Mouse (Mus musculus) liver, adult 2 months (tissue): ENCODE results near the gene Rdx. TPM values are rescaled to one million over a fixed set of nuclear protein-coding genes. Genes with fewer than 3 reads are reported as not detected.

ENCODE experiments used
- DNase-seq: peaks from one replicate; pipeline ENCODE4 v3.0.0-alpha.2; 2011; ENCODE audit warnings: low read depth, low spot score; ENCODE audit errors: extremely low read depth
- H3K27ac ChIP-seq: fragments of 200-500 bp; replicated peaks from 2 replicates; pipeline ENCODE4 v1.5.1; 2012; ENCODE audit warnings: low read depth, mild to moderate bottlenecking, control low read depth, inconsistent platforms, low read length; ENCODE audit not compliant: insufficient read depth
- H3K27me3 ChIP-seq: fragments of 200-500 bp; 2 replicates; pipeline ENCODE4 v1.6.1; 2012; ENCODE audit warnings: mild to moderate bottlenecking, moderate library complexity, low read length, inconsistent platforms; ENCODE audit not compliant: control insufficient read depth, insufficient read depth
- H3K36me3 ChIP-seq: fragments of 200-500 bp; 2 replicates; pipeline ENCODE4 v1.6.1; 2012; ENCODE audit warnings: low read length, inconsistent platforms; ENCODE audit not compliant: control insufficient read depth, insufficient read depth
- H3K4me1 ChIP-seq: fragments of 200-500 bp; 2 replicates; pipeline ENCODE4 v1.6.1; 2011; ENCODE audit warnings: low read length; ENCODE audit not compliant: control insufficient read depth, insufficient read depth
- H3K4me3 ChIP-seq: fragments of 200-500 bp; 2 replicates; pipeline ENCODE4 v1.5.1; 2011; ENCODE audit warnings: low read depth, mild to moderate bottlenecking, control low read depth, low read length, moderate library complexity; ENCODE audit not compliant: insufficient read depth
- H3K79me2 ChIP-seq: fragments of 200-500 bp; 2 replicates; pipeline ENCODE4 v1.6.1; 2012; ENCODE audit warnings: inconsistent platforms, mild to moderate bottlenecking, low read length, moderate library complexity; ENCODE audit not compliant: control insufficient read depth, insufficient read depth
- H3K9ac ChIP-seq: fragments of 200-500 bp; 2 replicates; pipeline ENCODE4 v1.6.1; 2012; ENCODE audit warnings: low read depth, mild to moderate bottlenecking, control low read depth, inconsistent platforms, low read length
- CTCF ChIP-seq: fragments of 200-500 bp; IDR thresholded peaks from 2 replicates; pipeline ENCODE4 v1.5.1; 2011; ENCODE audit warnings: low read depth, low read length, control low read depth
- POLR2A ChIP-seq: fragments of 200-500 bp; IDR thresholded peaks from 2 replicates; pipeline ENCODE4 v1.6.1; 2011; ENCODE audit warnings: low read length, control low read depth; ENCODE audit not compliant: insufficient read depth; ENCODE audit errors: extremely low read depth
- WGBS: fragments of 180-500 bp; shearing (Covaris S2); methylation state at CpG from one replicate; pipeline ENCODE4 v1.1.7; 2018; 5-methylcytosine and 5-hydroxymethylcytosine counted together
- polyA plus RNA-seq: library from polyadenylated mRNA; depleted of rRNA; stranded (reverse); fragments of >200 nt; gene quantifications from 2 replicates; pipeline ENCODE4 v1.2.3, GENCODE M21; 2012
- total RNA-seq: library from RNA; depleted of rRNA; stranded (reverse); fragments of >200 nt; gene quantifications from 2 replicates; pipeline ENCODE4 v1.2.3, GENCODE M21; 2014

Gene Rdx
- total and polyA plus RNA-seq, 2 experiments, result 30.5 to 167 TPM

DNA sequence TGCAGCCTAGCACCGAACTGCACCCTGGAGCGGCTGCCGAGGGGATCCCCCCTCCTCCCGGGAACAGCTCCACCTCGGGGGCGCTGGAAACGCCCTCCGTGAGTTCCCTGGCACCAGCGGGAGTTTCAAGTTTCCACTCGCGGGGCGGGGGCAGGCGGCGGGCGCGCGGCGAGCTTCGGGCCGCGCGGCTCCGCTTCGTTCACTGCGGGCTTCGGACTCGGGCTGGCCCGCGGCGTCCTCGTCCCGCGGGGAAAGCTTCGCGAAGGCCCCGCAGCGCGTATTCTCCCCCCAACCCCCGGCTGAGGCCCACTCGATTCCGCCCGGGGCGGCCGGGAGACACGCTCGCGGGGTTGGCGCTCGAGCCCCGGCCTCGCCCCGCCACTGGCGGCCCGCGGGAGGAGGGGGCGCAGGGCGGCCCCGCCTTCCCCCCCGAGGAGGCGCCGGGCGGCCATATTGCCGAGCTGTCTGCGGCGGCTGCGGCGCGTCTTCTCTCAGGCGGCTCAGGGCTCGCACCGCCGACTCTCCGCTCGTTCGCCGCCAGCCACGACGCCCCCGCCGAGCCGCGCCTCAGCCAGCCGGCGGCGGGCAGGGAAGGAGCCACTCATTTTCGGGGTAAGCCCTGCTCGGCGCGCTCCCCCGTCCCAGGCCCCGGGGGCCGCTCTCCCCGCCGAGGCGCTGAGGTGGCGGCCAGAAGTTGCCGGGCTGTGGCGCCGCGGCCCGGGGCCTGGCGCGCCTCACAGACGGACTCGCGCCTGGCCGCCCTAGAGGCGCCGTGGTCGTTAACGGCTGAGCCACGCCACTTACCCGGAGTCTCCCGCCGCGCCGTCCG, 1.1 kb downstream of the Rdx start:
- H3K4me3 ChIP-seq, result peak overlapping the region; percentile 91
- peak overlapping the region; percentile 99 for H3K9ac ChIP-seq
- TF ChIP-seq POLR2A (peak; percentile 51; the same call in 1 of the 2 replicates), CTCF (no peak)
- H3K27me3 ChIP-seq, result no peaks in the 10 kb centered on the region
- no peaks in the 10 kb centered on the region for H3K36me3 ChIP-seq
- H3K4me1 ChIP-seq, result peaks cover 13% of the 10 kb centered on the region
- no peak for DNase-seq
- under 1% methylated on average over 111 of the region's 118 CpGs for WGBS
- peaks cover 21% of the 10 kb centered on the region; the same call in 1 of the 2 replicates for H3K79me2 ChIP-seq
- H3K27ac ChIP-seq, result peak overlapping the region; percentile 97

GRCm38 (mm10) chr9:52048650-52049081, 1.7 kb downstream of the Rdx start:
- TF ChIP-seq POLR2A (no peak), CTCF (no peak)
- Histone ChIP-seq H3K4me1 (peaks cover 16% of the 10 kb centered on the region), H3K36me3 (no peaks in the 10 kb centered on the region), H3K79me2 (peaks cover 21% of the 10 kb centered on the region; the same call in 1 of the 2 replicates), H3K27me3 (no peaks in the 10 kb centered on the region), H3K27ac (peak overlapping the region; percentile 97), H3K4me3 (peak overlapping the region; percentile 91), H3K9ac (peak overlapping the region; percentile 99)
- under 1% methylated on average over 59 of the region's 60 CpGs for WGBS
- DNase-seq, result no peak

DNA sequence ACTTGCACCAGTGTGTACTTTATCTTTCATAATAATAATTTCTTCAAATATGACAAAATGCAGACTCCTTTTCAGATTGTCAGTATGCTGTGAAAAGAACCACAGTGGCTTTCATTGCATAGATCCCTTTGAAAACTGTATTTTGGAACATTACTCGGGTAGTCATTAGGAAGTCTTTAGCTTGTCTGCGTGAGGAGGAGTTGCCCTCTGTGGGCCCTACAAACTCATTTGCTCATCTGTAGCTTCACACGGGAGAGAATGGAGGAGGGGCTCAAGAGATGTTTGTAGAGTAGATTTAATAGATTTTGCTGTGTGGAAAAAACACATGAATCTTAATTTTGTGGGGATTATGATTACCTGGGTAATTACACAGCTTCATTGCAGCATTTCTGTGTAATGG, 2.6 kb downstream of the Rdx start:
- peak overlapping the region; percentile 91 for H3K4me3 ChIP-seq
- 0 out of 2 replicates have a peak overlapping the region, but pooled peaks have one; percentile 10 for H3K27ac ChIP-seq
- no peaks in the 10 kb centered on the region for H3K36me3 ChIP-seq
- no peaks in the 10 kb centered on the region for H3K27me3 ChIP-seq
- peaks cover 18% of the 10 kb centered on the region for H3K4me1 ChIP-seq
- peak; percentile 68 for DNase-seq
- TF ChIP-seq POLR2A (no peak), CTCF (no peak)
- H3K79me2 ChIP-seq, result peaks cover 21% of the 10 kb centered on the region; the same call in 1 of the 2 replicates
- H3K9ac ChIP-seq, result peak overlapping the region; percentile 62
- WGBS, result 5% methylated on average over 3 of the region's 3 CpGs

DNA sequence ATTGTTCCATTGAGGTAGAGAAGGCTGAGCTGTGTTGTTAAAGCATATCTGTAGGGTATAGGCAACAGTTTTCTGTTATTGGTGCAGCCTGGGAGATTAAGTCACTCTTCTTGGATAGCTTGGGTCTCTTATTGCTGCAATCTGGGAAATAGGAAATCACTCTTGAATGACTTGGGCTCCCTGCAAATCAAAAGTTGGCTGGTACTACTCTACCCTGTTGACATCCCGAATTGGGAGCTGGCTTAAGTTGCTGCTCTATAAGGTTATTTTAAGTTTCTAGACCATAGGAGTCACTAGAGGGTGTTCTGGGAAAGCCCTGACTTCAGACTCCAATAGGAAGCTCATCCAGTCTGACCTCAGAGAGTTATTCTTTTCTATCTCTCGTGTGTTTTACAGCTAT, 3.4 kb downstream of the Rdx start:
- Histone ChIP-seq H3K9ac (peak overlapping the region; percentile 24; the same call in 1 of the 2 replicates), H3K4me1 (peaks cover 22% of the 10 kb centered on the region), H3K79me2 (peaks cover 21% of the 10 kb centered on the region; the same call in 1 of the 2 replicates), H3K27ac (no peak overlapping the region), H3K4me3 (peak overlapping the region; percentile 27; the same call in 1 of the 2 replicates), H3K27me3 (no peaks in the 10 kb centered on the region), H3K36me3 (no peaks in the 10 kb centered on the region)
- TF ChIP-seq CTCF, result no peak
- DNase-seq, result peak; percentile 62
- WGBS, result 9% methylated on average over 2 of the region's 2 CpGs

- Histone ChIP-seq H3K9ac (no peak overlapping the region), H3K27ac (peak overlapping the region; percentile 89), H3K36me3 (no peaks in the 10 kb centered on the region), H3K79me2 (peaks cover 27% of the 10 kb centered on the region; the same call in 1 of the 2 replicates), H3K4me1 (peaks cover 20% of the 10 kb centered on the region), H3K27me3 (no peaks in the 10 kb centered on the region), H3K4me3 (no peak overlapping the region)
- 29% methylated on average over 1 of the region's 1 CpGs for WGBS
- TF ChIP-seq POLR2A (no peak), CTCF (no peak)
- DNase-seq, result peak; percentile 92
Measured at GRCm38 (mm10) chr9:52052221-52052620, 5.2 kb downstream of the Rdx start.

DNA sequence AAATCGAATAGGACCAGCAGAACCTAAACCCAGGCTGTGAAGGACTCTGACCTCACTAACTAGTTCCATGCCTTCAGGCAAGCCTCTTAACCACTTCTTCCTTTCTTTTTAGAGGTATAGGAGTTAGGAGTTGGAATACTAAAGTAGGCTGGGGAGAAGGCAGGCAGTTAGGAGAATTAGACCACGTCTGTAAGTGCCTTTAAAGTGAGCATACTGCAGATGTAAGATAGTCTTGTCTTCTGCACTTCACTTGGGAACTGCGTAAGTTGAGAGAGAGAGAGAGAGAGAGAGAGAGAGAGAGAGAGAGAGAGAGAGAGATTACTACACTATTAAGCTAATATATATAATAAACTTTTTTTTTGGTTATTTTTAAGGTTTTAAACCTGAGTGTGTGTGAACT, 8.3 kb downstream of the Rdx start:
- no peaks in the 10 kb centered on the region for H3K27me3 ChIP-seq
- H3K9ac ChIP-seq, result no peak overlapping the region
- peaks cover 21% of the 10 kb centered on the region for H3K79me2 ChIP-seq
- H3K36me3 ChIP-seq, result no peaks in the 10 kb centered on the region; the same call in 1 of the 2 replicates
- peaks cover 33% of the 10 kb centered on the region for H3K4me1 ChIP-seq
- peak; percentile 67 for DNase-seq
- no peak overlapping the region; the same call in 1 of the 2 replicates for H3K4me3 ChIP-seq
- H3K27ac ChIP-seq, result no peak overlapping the region; the same call in 1 of the 2 replicates
- WGBS, result 41% methylated on average over 3 of the region's 3 CpGs
- no peak for TF ChIP-seq CTCF
- no peak for TF ChIP-seq POLR2A
